Mouse (Mus musculus): ENCODE measurements around the gene Kif23. TPM values are rescaled to one million over a fixed set of nuclear protein-coding genes. Genes with fewer than 3 reads are reported as not detected.

Kif23 gene
- polyA plus RNA-seq, 2 experiments, result 88.9 to 94.4 TPM

DNA sequence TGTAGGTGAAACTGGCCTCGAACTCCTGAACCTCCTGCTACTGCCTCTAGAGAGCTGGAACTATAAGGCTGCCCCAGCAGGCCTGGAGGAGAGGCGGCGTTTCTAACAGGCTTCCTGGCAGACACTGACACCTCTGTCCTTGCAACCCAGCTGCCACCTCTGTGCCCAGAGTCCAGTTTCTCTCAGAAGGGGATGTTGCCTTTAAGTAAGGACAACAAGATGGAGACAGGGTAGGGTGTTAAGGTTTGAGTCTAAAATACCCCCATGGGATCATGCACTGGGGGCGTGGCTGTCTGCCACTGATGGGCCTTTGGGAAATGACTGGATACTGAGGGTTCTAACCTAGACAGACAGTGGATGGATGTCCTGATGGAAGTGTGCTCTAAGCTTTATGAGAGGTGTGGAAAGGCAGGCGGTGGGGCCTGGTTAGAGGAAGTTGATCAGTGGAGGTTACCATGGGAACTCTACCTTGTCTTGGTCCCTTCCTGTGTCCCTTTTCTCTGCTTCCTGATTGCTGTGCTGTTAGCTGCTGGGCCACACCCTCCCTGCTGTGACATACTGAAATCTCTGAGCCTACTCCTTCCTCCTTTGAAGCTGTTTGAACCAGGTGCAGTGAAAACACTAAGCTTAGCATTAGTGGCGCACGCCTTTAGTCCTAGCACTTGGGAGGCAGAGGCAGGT, 36.5 kb upstream of the Kif23 start:
- H3K9me3 ChIP-seq (ENCODE audit: control insufficient read depth, low read length), result no peaks in the 10 kb centered on the region
- no peaks in the 10 kb centered on the region for H3K27me3 ChIP-seq (ENCODE audit: control insufficient read depth, insufficient read depth, low read length)
- no peak overlapping the region for H3K4me3 ChIP-seq (replicated peaks; ENCODE audit: low read length)
- WGBS, result 83% methylated on average over 7 of the region's 7 CpGs
- no peak overlapping the region for H3K4me2 ChIP-seq (replicated peaks; ENCODE audit: low read depth, low read length, severe bottlenecking)
- no peak for DNase-seq (ENCODE audit: low spot score)
- H3K4me1 ChIP-seq (ENCODE audit: control insufficient read depth, insufficient read depth, low read length), result peaks cover 14% of the 10 kb centered on the region; the same call in 1 of the 2 replicates
- H3K36me3 ChIP-seq (ENCODE audit: control insufficient read depth, insufficient read depth, low read length), result no peaks in the 10 kb centered on the region
- H3K9ac ChIP-seq (ENCODE audit: low read depth, low read length, severe bottlenecking), result no peak overlapping the region
- H3K27ac ChIP-seq (replicated peaks; ENCODE audit: low read depth, low read length), result no peak overlapping the region
- no peak for TF ChIP-seq POLR2A (IDR thresholded peaks at IDR 0.05; ENCODE audit: borderline replicate concordance, extremely low read depth, insufficient read depth, insufficient read length)
- ATAC-seq (ENCODE audit: low FRiP score, low read depth), result no peak

DNA sequence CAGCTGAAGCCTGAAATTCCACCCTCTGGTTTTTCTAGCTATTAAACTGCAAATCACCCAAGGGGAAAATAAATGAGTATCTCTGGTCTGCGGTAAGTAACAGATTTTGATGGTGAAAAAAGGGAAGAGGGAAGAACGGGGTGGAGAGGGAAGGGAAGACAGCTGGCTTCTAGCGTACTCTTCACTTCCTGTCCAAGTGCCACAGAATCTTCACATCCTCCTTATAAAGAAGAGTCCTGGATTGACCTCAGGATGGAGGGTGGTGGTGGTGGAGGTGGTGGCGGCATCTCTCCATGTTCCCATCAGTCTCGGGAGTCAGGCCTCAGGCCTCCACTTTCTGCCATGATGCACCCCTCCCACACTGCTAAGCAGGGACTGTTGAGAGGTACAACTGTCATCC, 35.3 kb upstream of the Kif23 start:
- H3K27me3 ChIP-seq (ENCODE audit: control insufficient read depth, insufficient read depth, low read length), result no peaks in the 10 kb centered on the region
- no peaks in the 10 kb centered on the region for H3K9me3 ChIP-seq (ENCODE audit: control insufficient read depth, low read length)
- DNase-seq (ENCODE audit: low spot score), result no peak
- no peaks in the 10 kb centered on the region for H3K36me3 ChIP-seq (ENCODE audit: control insufficient read depth, insufficient read depth, low read length)
- no peak overlapping the region for H3K9ac ChIP-seq (ENCODE audit: low read depth, low read length, severe bottlenecking)
- no peak for TF ChIP-seq POLR2A (IDR thresholded peaks at IDR 0.05; ENCODE audit: borderline replicate concordance, extremely low read depth, insufficient read depth, insufficient read length)
- no peak for ATAC-seq (ENCODE audit: low FRiP score, low read depth)
- no peak overlapping the region for H3K27ac ChIP-seq (replicated peaks; ENCODE audit: low read depth, low read length)
- WGBS, result 47% methylated on average over 5 of the region's 5 CpGs
- H3K4me2 ChIP-seq (replicated peaks; ENCODE audit: low read depth, low read length, severe bottlenecking), result no peak overlapping the region
- H3K4me3 ChIP-seq (replicated peaks; ENCODE audit: low read length), result no peak overlapping the region
- H3K4me1 ChIP-seq (ENCODE audit: control insufficient read depth, insufficient read depth, low read length), result peaks cover 14% of the 10 kb centered on the region; the same call in 1 of the 2 replicates

DNA sequence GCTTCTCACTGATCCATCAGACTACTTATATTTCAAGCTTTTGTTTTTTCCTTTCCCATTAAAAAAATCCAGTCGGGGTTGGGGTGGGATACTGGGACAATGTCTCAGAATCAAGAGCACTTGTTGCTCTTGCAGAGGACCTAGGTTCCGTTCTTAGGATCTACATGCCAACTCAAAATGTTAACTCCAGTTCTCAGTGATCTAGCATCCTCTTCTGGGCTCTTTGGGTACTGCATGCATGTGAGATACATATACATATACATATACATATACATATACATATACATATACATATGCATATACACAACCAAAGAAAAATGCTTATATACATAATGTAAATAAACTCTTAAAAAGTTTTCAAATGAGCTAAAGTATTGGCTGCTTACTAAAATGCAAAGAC, 33.4 kb upstream of the Kif23 start:
- no peak overlapping the region for H3K27ac ChIP-seq (replicated peaks; ENCODE audit: low read depth, low read length)
- H3K4me1 ChIP-seq (ENCODE audit: control insufficient read depth, insufficient read depth, low read length), result peaks cover 10% of the 10 kb centered on the region; the same call in 1 of the 2 replicates
- H3K36me3 ChIP-seq (ENCODE audit: control insufficient read depth, insufficient read depth, low read length), result no peaks in the 10 kb centered on the region
- no peaks in the 10 kb centered on the region for H3K27me3 ChIP-seq (ENCODE audit: control insufficient read depth, insufficient read depth, low read length)
- H3K9me3 ChIP-seq (ENCODE audit: control insufficient read depth, low read length), result no peaks in the 10 kb centered on the region
- H3K4me3 ChIP-seq (replicated peaks; ENCODE audit: low read length), result no peak overlapping the region
- 90% methylated on average over 2 of the region's 2 CpGs for WGBS
- TF ChIP-seq POLR2A (IDR thresholded peaks at IDR 0.05; ENCODE audit: borderline replicate concordance, extremely low read depth, insufficient read depth, insufficient read length), result no peak
- ATAC-seq (ENCODE audit: low FRiP score, low read depth), result no peak
- no peak for DNase-seq (ENCODE audit: low spot score)
- H3K9ac ChIP-seq (ENCODE audit: low read depth, low read length, severe bottlenecking), result no peak overlapping the region
- no peak overlapping the region for H3K4me2 ChIP-seq (replicated peaks; ENCODE audit: low read depth, low read length, severe bottlenecking)

DNA sequence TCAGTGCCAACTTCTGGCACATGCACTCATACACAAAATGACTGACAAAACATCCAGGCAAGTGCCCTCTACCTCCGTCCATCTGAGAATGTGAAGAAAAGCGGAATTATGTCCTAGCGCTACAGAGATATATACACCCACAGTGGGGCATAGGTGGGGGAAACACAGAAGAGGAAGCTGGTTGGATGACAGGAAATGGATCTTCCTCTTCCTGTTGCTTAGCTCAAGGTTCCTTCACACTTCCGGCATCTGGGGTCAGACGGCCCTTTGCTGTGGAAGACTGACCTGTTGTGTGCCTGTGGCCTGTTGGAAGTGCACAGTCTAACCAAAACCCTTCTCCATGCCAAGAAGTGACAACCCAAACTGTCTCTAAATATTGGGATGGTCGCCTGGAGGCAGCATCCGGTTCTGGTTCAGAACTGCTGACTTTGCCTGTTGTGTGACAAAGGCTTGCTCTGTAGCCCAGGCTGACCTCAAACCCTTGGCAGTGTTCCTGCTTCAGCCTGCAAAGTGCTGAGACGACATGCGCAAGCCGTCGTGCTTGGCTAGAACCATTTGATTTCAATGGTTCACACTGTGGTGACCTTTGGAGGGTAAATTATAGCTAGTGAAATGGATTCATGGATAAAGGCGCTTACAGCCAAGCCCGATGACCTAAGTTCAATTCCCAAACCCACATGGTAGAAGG, 30.8 kb upstream of the Kif23 start:
- no peaks in the 10 kb centered on the region for H3K27me3 ChIP-seq (ENCODE audit: control insufficient read depth, insufficient read depth, low read length)
- ATAC-seq (ENCODE audit: low FRiP score, low read depth) (no peak), DNase-seq (ENCODE audit: low spot score) (no peak)
- no peaks in the 10 kb centered on the region for H3K9me3 ChIP-seq (ENCODE audit: control insufficient read depth, low read length)
- no peak overlapping the region for H3K9ac ChIP-seq (ENCODE audit: low read depth, low read length, severe bottlenecking)
- peaks cover 10% of the 10 kb centered on the region; the same call in 1 of the 2 replicates for H3K4me1 ChIP-seq (ENCODE audit: control insufficient read depth, insufficient read depth, low read length)
- no peak overlapping the region for H3K4me3 ChIP-seq (replicated peaks; ENCODE audit: low read length)
- H3K4me2 ChIP-seq (replicated peaks; ENCODE audit: low read depth, low read length, severe bottlenecking), result no peak overlapping the region
- 90% methylated on average over 13 of the region's 13 CpGs for WGBS
- no peaks in the 10 kb centered on the region for H3K36me3 ChIP-seq (ENCODE audit: control insufficient read depth, insufficient read depth, low read length)
- no peak for TF ChIP-seq POLR2A (IDR thresholded peaks at IDR 0.05; ENCODE audit: borderline replicate concordance, extremely low read depth, insufficient read depth, insufficient read length)
- no peak overlapping the region for H3K27ac ChIP-seq (replicated peaks; ENCODE audit: low read depth, low read length)

DNA sequence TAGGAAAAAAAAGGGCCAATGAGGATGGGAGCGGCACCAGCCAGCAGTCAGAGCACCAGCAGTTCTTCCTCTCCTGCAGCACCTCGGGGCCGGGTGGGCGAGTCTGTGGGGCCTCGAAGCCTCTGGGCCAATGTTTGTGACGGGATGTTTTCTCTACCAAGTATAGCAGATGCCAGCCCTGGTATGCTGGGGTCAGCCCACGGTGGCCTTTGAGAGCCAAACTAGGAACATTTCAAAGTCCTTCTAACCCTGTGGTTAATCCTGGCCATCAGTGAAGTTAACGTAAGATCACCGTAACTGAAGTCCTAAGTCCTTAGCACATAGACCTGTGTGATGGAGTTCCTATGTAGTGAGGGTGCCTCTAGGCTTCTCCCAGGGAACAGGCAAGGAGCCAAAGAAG, 25.5 kb upstream of the Kif23 start:
- Histone ChIP-seq H3K27ac (replicated peaks; ENCODE audit: low read depth, low read length) (no peak overlapping the region), H3K9ac (ENCODE audit: low read depth, low read length, severe bottlenecking) (no peak overlapping the region), H3K36me3 (ENCODE audit: control insufficient read depth, insufficient read depth, low read length) (no peaks in the 10 kb centered on the region), H3K4me3 (replicated peaks; ENCODE audit: low read length) (no peak overlapping the region), H3K9me3 (ENCODE audit: control insufficient read depth, low read length) (no peaks in the 10 kb centered on the region), H3K4me2 (replicated peaks; ENCODE audit: low read depth, low read length, severe bottlenecking) (no peak overlapping the region), H3K27me3 (ENCODE audit: control insufficient read depth, insufficient read depth, low read length) (no peaks in the 10 kb centered on the region), H3K4me1 (ENCODE audit: control insufficient read depth, insufficient read depth, low read length) (no peaks in the 10 kb centered on the region)
- ATAC-seq (ENCODE audit: low FRiP score, low read depth) (no peak), DNase-seq (ENCODE audit: low spot score) (no peak)
- WGBS, result 57% methylated on average over 8 of the region's 9 CpGs
- no peak for TF ChIP-seq POLR2A (IDR thresholded peaks at IDR 0.05; ENCODE audit: borderline replicate concordance, extremely low read depth, insufficient read depth, insufficient read length)
